Mouse (Mus musculus) forebrain, embryonic 15.5 days (tissue): Measurements from ENCODE around the gene Cetn2. TPM values are rescaled to one million over a fixed set of nuclear protein-coding genes. Genes with fewer than 3 reads are reported as not detected.

Experiments used
- ATAC-seq: fragments of 200-750 bp; cut with Nextera tagmentation; replicated peaks from 2 replicates; pipeline ENCODE4 v1.8.0; 2017; ENCODE audit warnings: mild to moderate bottlenecking, moderate TSS enrichment, moderate library complexity
- H3K27ac ChIP-seq: fragments of 300-500 bp; sonication (generic); replicated peaks from 2 replicates; pipeline ENCODE4 v1.5.1; 2015; ENCODE audit warnings: mild to moderate bottlenecking, inconsistent platforms
- H3K27me3 ChIP-seq: fragments of 300-500 bp; sonication (generic); 2 replicates; pipeline ENCODE4 v1.6.1; 2015; ENCODE audit warnings: inconsistent platforms
- H3K36me3 ChIP-seq: fragments of 300-500 bp; sonication (generic); 2 replicates; pipeline ENCODE4 v1.6.1; 2015; ENCODE audit warnings: mild to moderate bottlenecking, inconsistent platforms
- H3K4me1 ChIP-seq: fragments of 300-500 bp; sonication (generic); 2 replicates; pipeline ENCODE4 v1.6.1; 2015; ENCODE audit warnings: inconsistent platforms
- H3K4me2 ChIP-seq: fragments of 300-500 bp; sonication (generic); replicated peaks from 2 replicates; pipeline ENCODE4 v1.6.1; 2015; ENCODE audit warnings: mild to moderate bottlenecking, inconsistent platforms
- H3K4me3 ChIP-seq: fragments of 300-500 bp; sonication (generic); 2 replicates; pipeline ENCODE4 v1.5.1; 2015; ENCODE audit warnings: mild to moderate bottlenecking, inconsistent platforms
- H3K9ac ChIP-seq: fragments of 300-500 bp; sonication (generic); replicated peaks from 2 replicates; pipeline ENCODE4 v1.6.1; 2015; ENCODE audit warnings: mild to moderate bottlenecking, inconsistent platforms
- H3K9me3 ChIP-seq: fragments of 300-500 bp; sonication (generic); 2 replicates; pipeline ENCODE4 v1.6.1; 2016; ENCODE audit warnings: inconsistent platforms
- WGBS: fragments of 180-500 bp; shearing (Covaris S2); methylation state at CpG from one replicate; pipeline ENCODE4 v1.1.7; 2015; ENCODE audit warnings: mixed read lengths; 5-methylcytosine and 5-hydroxymethylcytosine counted together
- polyA plus RNA-seq: library from polyadenylated mRNA; unstranded; fragments of >200 nt; fragmentation: Nextera tagmentation; extraction: Ambion mirVana; gene quantifications from 2 replicates; pipeline ENCODE4 v1.2.1, GENCODE M21; 2015

Cetn2 gene
- polyA plus RNA-seq, 1 experiment from 2014 or later = 76.5 TPM

DNA sequence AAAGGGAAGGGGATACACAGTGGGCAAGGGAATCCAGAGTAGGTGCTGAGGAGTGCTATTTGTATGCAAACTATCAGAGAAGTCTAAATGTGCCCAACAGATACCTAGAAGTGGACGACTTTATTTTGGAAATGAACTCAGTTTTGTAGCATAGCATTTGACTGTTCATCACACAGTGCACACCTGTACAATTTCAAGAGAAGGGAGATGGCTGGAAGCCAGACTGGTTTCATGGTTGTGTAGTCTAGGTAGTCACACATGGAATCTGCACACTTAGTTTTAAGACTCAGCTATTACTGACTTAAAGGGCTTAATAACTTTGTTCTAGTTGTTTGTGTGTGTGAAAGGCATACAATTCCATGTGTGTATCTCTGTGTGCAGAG, 22.2 kb downstream of the Cetn2 start:
- no peak overlapping the region for H3K9ac ChIP-seq
- H3K27me3 ChIP-seq = no peaks in the 10 kb centered on the region
- peak overlapping the region; percentile 28 for H3K4me2 ChIP-seq
- H3K4me3 ChIP-seq = no peak overlapping the region
- no peaks in the 10 kb centered on the region for H3K9me3 ChIP-seq
- peaks cover 10% of the 10 kb centered on the region for H3K4me1 ChIP-seq
- peak; percentile 57; the same call in 1 of the 2 replicates for ATAC-seq
- no peaks in the 10 kb centered on the region for H3K36me3 ChIP-seq
- 48% methylated on average over 1 of the region's 1 CpGs for WGBS
- peak overlapping the region; percentile 82 for H3K27ac ChIP-seq

DNA sequence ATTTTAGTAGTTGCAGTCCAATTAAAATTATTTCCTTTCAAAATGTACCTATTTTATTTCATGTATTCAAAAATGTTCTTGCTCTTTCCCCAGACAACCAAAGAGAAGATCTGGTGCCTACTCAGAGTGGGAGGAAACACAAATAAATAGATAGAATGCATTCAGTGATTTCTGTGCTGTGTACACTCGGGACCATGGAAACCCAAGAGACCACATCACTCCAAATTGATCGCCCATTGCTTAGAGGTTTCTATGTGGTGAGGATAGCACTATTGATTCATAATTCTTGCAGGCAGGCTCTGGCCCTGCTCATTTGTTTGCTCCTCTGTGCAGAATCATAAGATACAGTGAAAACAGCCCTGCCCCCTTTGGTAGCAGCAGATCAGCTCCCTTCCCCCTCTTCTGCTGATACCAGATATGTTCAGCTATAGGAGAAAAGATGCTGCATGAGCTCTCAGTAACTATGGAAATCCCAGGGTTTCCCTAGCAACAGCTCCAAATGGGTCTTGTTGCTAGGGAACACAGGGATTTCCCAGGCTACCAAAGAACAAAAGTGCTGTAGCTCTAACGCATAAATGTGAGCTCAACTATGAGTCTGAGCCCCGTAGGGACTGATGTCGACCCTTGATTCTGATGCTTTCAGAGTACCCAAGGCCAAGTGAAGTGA, 22.7 kb downstream of the Cetn2 start:
- Histone ChIP-seq H3K27me3 (no peaks in the 10 kb centered on the region), H3K4me2 (peak overlapping the region; percentile 28), H3K36me3 (no peaks in the 10 kb centered on the region), H3K4me3 (no peak overlapping the region), H3K9me3 (no peaks in the 10 kb centered on the region), H3K9ac (no peak overlapping the region), H3K4me1 (peaks cover 10% of the 10 kb centered on the region), H3K27ac (peak overlapping the region; percentile 82)
- 30% methylated on average over 5 of the region's 5 CpGs for WGBS
- ATAC-seq = peak; percentile 98

Other genes starting within 250 kb of the Cetn2 start
- 1.2 and 1.5 TPM in 2 replicates for gene Gabrq, start 93.2 kb downstream of the Cetn2 start, polyA plus RNA-seq
- gene Nsdhl, start 146 bp upstream of the Cetn2 start, polyA plus RNA-seq = 36.9 and 38.0 TPM in 2 replicates
- 0.68 and 1.2 TPM in 2 replicates for gene Zfp185, start 68.9 kb upstream of the Cetn2 start, polyA plus RNA-seq
- not detected in 2 replicates for gene Pnma5, start 118.7 kb upstream of the Cetn2 start, polyA plus RNA-seq
- 2.1 and 2.4 TPM in 2 replicates for gene Pnma3, start 146.4 kb upstream of the Cetn2 start, polyA plus RNA-seq
- gene Xlr4a, start 164.1 kb upstream of the Cetn2 start, polyA plus RNA-seq = 0.23 and 1.1 TPM in 2 replicates
- 2.2 and 2.7 TPM in 2 replicates for gene Xlr3a, start 178.7 kb upstream of the Cetn2 start, polyA plus RNA-seq
- gene Gm14685, start 198.6 kb upstream of the Cetn2 start, polyA plus RNA-seq = 0.59 and 0.92 TPM in 2 replicates
- gene Xlr5b, start 230.4 kb upstream of the Cetn2 start, polyA plus RNA-seq = not detected in 2 replicates
- 0.22 and 0.70 TPM in 2 replicates for gene DXBay18, start 231.0 kb upstream of the Cetn2 start, polyA plus RNA-seq